Mouse (Mus musculus): ENCODE data around the gene Prdm15. TPM values are rescaled to one million over a fixed set of nuclear protein-coding genes. Genes with fewer than 3 reads are reported as not detected.
A peak's percentile ranks its signal among the peaks of the same experiment; 100 is the strongest.

The Prdm15 gene
- polyA plus RNA-seq, 1 experiment = 17.4 TPM

- no peak overlapping the region for H3K4me3 ChIP-seq (ENCODE audit: insufficient read depth, low read length)
- no peaks in the 10 kb centered on the region for H3K4me1 ChIP-seq (ENCODE audit: control insufficient read depth, insufficient read depth, low read length)
- H3K27ac ChIP-seq (ENCODE audit: insufficient read depth, low read length) = no peak overlapping the region
- TF ChIP-seq POLR2A (IDR thresholded peaks at IDR 0.05; ENCODE audit: extremely low read depth, insufficient read depth, low read length) = no peak
- no peak for TF ChIP-seq CTCF (IDR thresholded peaks at IDR 0.05; ENCODE audit: extremely low read depth, insufficient read depth, low read length)
Measured at GRCm38 (mm10) chr16:97797212-97797611, 54.4 kb downstream of the Prdm15 start.

DNA sequence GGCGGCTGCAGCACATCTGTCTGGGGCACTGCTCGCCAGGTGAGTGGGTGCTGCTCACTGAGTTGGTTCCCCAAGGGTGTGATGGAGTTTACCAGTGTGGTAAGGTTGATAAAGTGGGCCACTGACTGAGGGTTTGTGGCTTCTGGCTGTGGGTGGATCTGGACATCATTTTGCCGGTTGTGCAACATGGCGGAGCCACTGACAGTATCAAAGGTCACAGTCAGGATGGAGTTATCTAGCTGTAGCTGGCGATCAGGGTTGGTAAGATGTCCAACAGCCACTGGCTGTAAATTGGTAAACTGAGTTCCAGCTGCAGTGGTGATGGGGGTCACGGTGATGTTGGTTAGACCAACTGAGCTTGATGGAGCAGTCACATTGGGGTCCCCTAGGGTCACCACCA is 57.4 kb downstream of the Prdm15 start:
- no peak for TF ChIP-seq POLR2A (IDR thresholded peaks at IDR 0.05; ENCODE audit: extremely low read depth, insufficient read depth, low read length)
- TF ChIP-seq CTCF (IDR thresholded peaks at IDR 0.05; ENCODE audit: extremely low read depth, insufficient read depth, low read length) = no peak
- Histone ChIP-seq H3K4me1 (ENCODE audit: control insufficient read depth, insufficient read depth, low read length) (no peaks in the 10 kb centered on the region), H3K27ac (ENCODE audit: insufficient read depth, low read length) (no peak overlapping the region), H3K4me3 (ENCODE audit: insufficient read depth, low read length) (no peak overlapping the region)

- Histone ChIP-seq H3K27ac (ENCODE audit: insufficient read depth, low read length) (no peak overlapping the region), H3K4me3 (ENCODE audit: insufficient read depth, low read length) (no peak overlapping the region), H3K4me1 (ENCODE audit: control insufficient read depth, insufficient read depth, low read length) (no peaks in the 10 kb centered on the region)
- TF ChIP-seq POLR2A (IDR thresholded peaks at IDR 0.05; ENCODE audit: extremely low read depth, insufficient read depth, low read length) (no peak), CTCF (IDR thresholded peaks at IDR 0.05; ENCODE audit: extremely low read depth, insufficient read depth, low read length) (no peak)
Measured at GRCm38 (mm10) chr16:97783057-97783456, 68.6 kb downstream of the Prdm15 start.

- Histone ChIP-seq H3K4me1 (ENCODE audit: control insufficient read depth, insufficient read depth, low read length) (no peaks in the 10 kb centered on the region), H3K27ac (ENCODE audit: insufficient read depth, low read length) (no peak overlapping the region), H3K4me3 (ENCODE audit: insufficient read depth, low read length) (no peak overlapping the region)
- TF ChIP-seq POLR2A (IDR thresholded peaks at IDR 0.05; ENCODE audit: extremely low read depth, insufficient read depth, low read length) (no peak), CTCF (IDR thresholded peaks at IDR 0.05; ENCODE audit: extremely low read depth, insufficient read depth, low read length) (peak; percentile 82)
Measured at GRCm38 (mm10) chr16:97778353-97779025, 73.2 kb downstream of the Prdm15 start.

GRCm38 (mm10) chr16:97766501-97766900 is 85.1 kb downstream of the Prdm15 start:
- no peak overlapping the region for H3K27ac ChIP-seq (ENCODE audit: insufficient read depth, low read length)
- H3K4me1 ChIP-seq (ENCODE audit: control insufficient read depth, insufficient read depth, low read length) = no peaks in the 10 kb centered on the region
- no peak for TF ChIP-seq POLR2A (IDR thresholded peaks at IDR 0.05; ENCODE audit: extremely low read depth, insufficient read depth, low read length)
- TF ChIP-seq CTCF (IDR thresholded peaks at IDR 0.05; ENCODE audit: extremely low read depth, insufficient read depth, low read length) = no peak
- no peak overlapping the region for H3K4me3 ChIP-seq (ENCODE audit: insufficient read depth, low read length)

DNA sequence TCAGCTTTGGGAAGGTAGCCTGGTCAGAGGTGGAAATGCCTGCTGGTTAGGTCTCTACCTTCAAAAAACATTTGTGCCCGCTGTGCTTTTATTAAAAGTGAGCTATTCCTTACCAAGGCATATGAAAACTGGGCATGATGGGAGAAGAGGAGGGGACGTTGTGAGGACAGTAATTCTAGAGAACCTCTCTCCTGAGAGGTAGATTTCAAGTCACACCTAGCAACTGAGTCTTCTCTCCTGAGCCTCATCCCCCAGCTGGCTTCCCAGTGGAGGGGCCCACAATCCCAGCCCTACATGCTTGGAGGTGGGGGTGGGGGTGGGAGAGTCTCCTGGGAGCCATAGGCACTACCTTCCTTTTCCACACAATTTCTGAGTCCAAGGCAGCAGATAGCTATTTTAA is 87.0 kb downstream of the Prdm15 start:
- Histone ChIP-seq H3K4me1 (ENCODE audit: control insufficient read depth, insufficient read depth, low read length) (no peaks in the 10 kb centered on the region), H3K27ac (ENCODE audit: insufficient read depth, low read length) (no peak overlapping the region), H3K4me3 (ENCODE audit: insufficient read depth, low read length) (no peak overlapping the region)
- no peak for TF ChIP-seq CTCF (IDR thresholded peaks at IDR 0.05; ENCODE audit: extremely low read depth, insufficient read depth, low read length)
- no peak for TF ChIP-seq POLR2A (IDR thresholded peaks at IDR 0.05; ENCODE audit: extremely low read depth, insufficient read depth, low read length)

DNA sequence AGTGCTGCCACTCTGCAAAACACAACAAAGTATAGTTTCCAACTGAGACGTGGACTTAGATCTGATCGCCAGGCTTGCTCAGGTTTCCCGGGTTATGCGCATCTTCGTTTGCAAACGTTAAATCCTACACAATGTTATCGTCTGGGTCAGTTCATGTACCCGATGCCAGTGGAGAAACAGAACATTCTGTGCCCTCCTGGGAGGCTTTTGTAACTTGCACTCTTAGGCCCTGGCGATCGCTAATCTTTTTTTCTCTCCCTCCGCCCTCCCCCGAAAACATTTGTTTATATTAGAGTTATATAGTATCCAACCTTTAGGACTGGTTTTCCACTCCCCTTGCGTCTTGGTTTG is 87.7 kb downstream of the Prdm15 start:
- Histone ChIP-seq H3K27ac (ENCODE audit: insufficient read depth, low read length) (no peak overlapping the region), H3K4me1 (ENCODE audit: control insufficient read depth, insufficient read depth, low read length) (no peaks in the 10 kb centered on the region), H3K4me3 (ENCODE audit: insufficient read depth, low read length) (no peak overlapping the region)
- TF ChIP-seq CTCF (IDR thresholded peaks at IDR 0.05; ENCODE audit: extremely low read depth, insufficient read depth, low read length) = no peak
- TF ChIP-seq POLR2A (IDR thresholded peaks at IDR 0.05; ENCODE audit: extremely low read depth, insufficient read depth, low read length) = no peak

- Histone ChIP-seq H3K4me3 (ENCODE audit: insufficient read depth, low read length) (no peak within 1 kb of the TSS), H3K27ac (ENCODE audit: insufficient read depth, low read length) (no peak within 1 kb of the TSS), H3K4me1 (ENCODE audit: control insufficient read depth, insufficient read depth, low read length) (no peaks in the 10 kb centered on the region)
- TF ChIP-seq POLR2A (IDR thresholded peaks at IDR 0.05; ENCODE audit: extremely low read depth, insufficient read depth, low read length) (no peak), CTCF (IDR thresholded peaks at IDR 0.05; ENCODE audit: extremely low read depth, insufficient read depth, low read length) (no peak)
Measured at GRCm38 (mm10) chr16:97763061-97763989, 88.3 kb downstream of the Prdm15 start, which contains the start of gene Ripk4. Ripk4 (minus strand) TSS chr16:97763787.

DNA sequence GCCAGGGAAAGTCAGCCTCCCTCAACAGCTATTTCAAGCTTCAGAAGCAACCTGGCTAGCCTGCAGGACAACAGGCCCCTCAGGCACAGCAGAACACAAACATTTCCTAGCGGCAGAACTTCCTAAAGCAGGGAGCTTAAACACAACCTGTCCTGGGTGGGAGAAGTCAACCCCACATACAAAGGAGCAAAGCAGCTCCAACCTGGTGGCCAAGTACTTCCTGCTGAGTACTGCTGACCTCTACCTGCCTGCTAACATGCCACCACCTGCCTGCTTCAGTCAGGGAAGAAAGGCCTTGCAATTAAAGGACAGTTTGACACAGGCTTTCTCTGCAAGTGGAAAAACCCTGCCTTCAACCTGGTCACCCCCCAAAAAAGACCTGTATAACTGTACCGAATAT is 89.9 kb downstream of the Prdm15 start:
- TF ChIP-seq CTCF (IDR thresholded peaks at IDR 0.05; ENCODE audit: extremely low read depth, insufficient read depth, low read length) = no peak
- no peak for TF ChIP-seq POLR2A (IDR thresholded peaks at IDR 0.05; ENCODE audit: extremely low read depth, insufficient read depth, low read length)
- Histone ChIP-seq H3K4me3 (ENCODE audit: insufficient read depth, low read length) (no peak overlapping the region), H3K27ac (ENCODE audit: insufficient read depth, low read length) (no peak overlapping the region), H3K4me1 (ENCODE audit: control insufficient read depth, insufficient read depth, low read length) (no peaks in the 10 kb centered on the region)

DNA sequence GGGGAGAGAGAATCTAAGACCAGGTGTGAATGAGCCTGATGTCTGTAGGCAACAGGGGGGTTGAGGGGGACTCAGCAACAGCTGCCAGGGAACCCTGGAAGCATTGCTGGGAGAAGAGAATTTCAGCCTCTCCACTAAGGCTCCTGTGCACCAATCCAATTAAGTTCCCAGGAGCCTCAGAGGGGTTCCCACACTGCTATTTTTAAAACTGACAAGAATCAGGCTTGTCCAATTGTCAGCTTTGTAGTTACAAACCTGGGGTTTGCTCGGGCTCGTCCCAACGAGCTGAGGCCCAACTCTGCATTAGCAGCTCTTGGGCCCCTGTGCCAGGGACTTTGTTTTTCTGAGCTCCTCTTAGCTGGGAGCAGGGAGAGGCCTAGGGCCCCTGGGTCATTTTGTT is 92.0 kb downstream of the Prdm15 start:
- no peaks in the 10 kb centered on the region for H3K4me1 ChIP-seq (ENCODE audit: control insufficient read depth, insufficient read depth, low read length)

More for the DNA sequence above, 92.0 kb downstream of the Prdm15 start:
- Histone ChIP-seq H3K4me3 (ENCODE audit: insufficient read depth, low read length) (no peak overlapping the region), H3K27ac (ENCODE audit: insufficient read depth, low read length) (no peak overlapping the region)
- TF ChIP-seq POLR2A (IDR thresholded peaks at IDR 0.05; ENCODE audit: extremely low read depth, insufficient read depth, low read length) (no peak), CTCF (IDR thresholded peaks at IDR 0.05; ENCODE audit: extremely low read depth, insufficient read depth, low read length) (no peak)

Measured in cortical plate, adult 2 months (tissue).